Mouse (Mus musculus) neural tube, embryonic 11.5 days (tissue): ENCODE data around the gene Pla2g10. TPM values are rescaled to one million over a fixed set of nuclear protein-coding genes. Genes with fewer than 3 reads are reported as not detected.
A peak's percentile ranks its signal among the peaks of the same experiment; 100 is the strongest.
"Not testable (repeated sequence)": the region's sequence is repeated elsewhere in the genome, so short reads cannot be mapped to it uniquely, and the experiment has no call there.

ENCODE experiments used
- ATAC-seq: fragments of 200-750 bp; cut with Nextera tagmentation; 2 replicates; pipeline ENCODE4 v1.8.0; 2017; ENCODE audit warnings: moderate number of reproducible peaks, mild to moderate bottlenecking, moderate TSS enrichment, moderate library complexity; ENCODE audit not compliant: insufficient read depth, low FRiP score, low TSS enrichment
- DNase-seq: peaks from one replicate; pipeline ENCODE4 v3.0.0-alpha.2; 2015; ENCODE audit warnings: low spot score
- H3K27ac ChIP-seq: fragments of 300-500 bp; sonication (generic); 2 replicates; pipeline ENCODE4 v1.5.1; 2014; ENCODE audit warnings: low read depth, mild to moderate bottlenecking, low read length
- H3K27me3 ChIP-seq: fragments of 300-500 bp; sonication (generic); 2 replicates; pipeline ENCODE4 v1.6.1; 2014; ENCODE audit warnings: mild to moderate bottlenecking, low read length, mixed read lengths; ENCODE audit not compliant: control insufficient read depth, insufficient read depth
- H3K36me3 ChIP-seq: fragments of 300-500 bp; sonication (generic); 2 replicates; pipeline ENCODE4 v1.6.1; 2014; ENCODE audit warnings: mild to moderate bottlenecking, low read length, moderate library complexity, mixed read lengths; ENCODE audit not compliant: control insufficient read depth, insufficient read depth
- H3K4me1 ChIP-seq: fragments of 300-500 bp; sonication (generic); 2 replicates; pipeline ENCODE4 v1.6.1; 2014; ENCODE audit warnings: low read length, mixed read lengths; ENCODE audit not compliant: control insufficient read depth, insufficient read depth
- H3K4me2 ChIP-seq: fragments of 300-500 bp; sonication (generic); 2 replicates; pipeline ENCODE4 v1.6.1; 2014; ENCODE audit warnings: low read depth, mild to moderate bottlenecking, moderate library complexity
- H3K4me3 ChIP-seq: fragments of 300-500 bp; sonication (generic); 2 replicates; pipeline ENCODE4 v1.5.1; 2014; ENCODE audit warnings: low read depth, low read length
- H3K9ac ChIP-seq: fragments of 300-500 bp; sonication (generic); 2 replicates; pipeline ENCODE4 v1.6.1; 2014; ENCODE audit warnings: mild to moderate bottlenecking, low read length
- H3K9me3 ChIP-seq: fragments of 300-500 bp; sonication (generic); 2 replicates; pipeline ENCODE4 v1.6.1; 2016; ENCODE audit warnings: low read length; ENCODE audit not compliant: control insufficient read depth
- WGBS: fragments of 180-500 bp; shearing (Covaris S2); extraction: QIAGEN DNeasy Blood & Tissue Kit; methylation state at CpG from one replicate; pipeline ENCODE4 v1.1.7; 2014; 5-methylcytosine and 5-hydroxymethylcytosine counted together
- polyA plus RNA-seq: library from polyadenylated mRNA; unstranded; fragments of >200 nt; fragmentation: Nextera tagmentation; extraction: Ambion mirVana; gene quantifications from 2 replicates; pipeline ENCODE4 v1.2.1, GENCODE M21; 2014

Pla2g10 gene
- polyA plus RNA-seq, 1 experiment from 2014 or later, result not detected

DNA sequence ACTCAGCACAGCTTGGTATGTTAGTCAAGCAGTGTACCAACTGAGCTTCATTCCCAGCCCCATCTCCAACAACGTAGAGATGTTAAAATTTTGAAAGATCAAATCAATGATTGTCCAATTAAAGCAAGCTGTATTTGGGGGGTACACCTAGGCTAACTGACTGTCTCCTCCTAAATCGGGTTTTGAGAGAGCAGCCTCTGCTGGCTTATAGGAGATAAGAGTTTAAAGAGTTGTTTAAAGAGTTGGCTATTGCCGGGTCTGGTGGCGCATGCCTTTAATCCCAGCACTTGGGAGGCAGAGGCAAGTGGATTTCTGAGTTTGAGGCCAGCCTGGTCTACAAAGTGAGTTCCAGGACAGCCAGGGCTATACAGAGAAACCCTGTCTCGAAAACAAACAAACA, 59.9 kb downstream of the Pla2g10 start:
- not testable (repeated sequence) for H3K4me1 ChIP-seq, H3K27me3 ChIP-seq, DNase-seq, H3K9me3 ChIP-seq, H3K9ac ChIP-seq, H3K36me3 ChIP-seq, H3K27ac ChIP-seq, H3K4me2 ChIP-seq, ATAC-seq, H3K4me3 ChIP-seq
- WGBS, result 80% methylated on average over 5 of the region's 5 CpGs

DNA sequence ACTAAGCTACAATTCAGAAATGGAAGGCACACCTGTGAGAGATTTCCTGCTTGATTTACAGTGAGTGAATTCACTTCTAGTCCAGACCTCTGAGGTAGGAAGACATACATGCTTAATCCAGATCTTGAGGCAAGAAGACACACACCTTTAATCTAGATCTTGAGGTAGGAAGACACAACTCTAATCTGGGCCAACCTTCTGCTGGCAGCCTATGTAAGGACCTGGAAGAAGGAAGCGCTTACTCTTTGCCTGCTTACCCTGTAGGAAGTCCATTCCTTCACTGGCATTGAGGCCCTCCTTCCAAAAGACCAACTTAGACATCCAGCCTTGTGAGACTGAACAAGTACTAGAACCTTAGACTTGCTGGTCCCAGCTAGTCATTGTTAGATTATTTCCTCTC, 61.5 kb downstream of the Pla2g10 start:
- peaks cover 5% of the 10 kb centered on the region for H3K4me1 ChIP-seq
- no peak overlapping the region for H3K4me3 ChIP-seq
- no peak overlapping the region for H3K9ac ChIP-seq
- WGBS, result 94% methylated on average over 1 of the region's 1 CpGs
- no peak overlapping the region for H3K4me2 ChIP-seq
- DNase-seq, result no peak
- no peaks in the 10 kb centered on the region for H3K27me3 ChIP-seq
- no peaks in the 10 kb centered on the region for H3K9me3 ChIP-seq
- H3K27ac ChIP-seq, result no peak overlapping the region
- no peaks in the 10 kb centered on the region for H3K36me3 ChIP-seq
- no peak for ATAC-seq

DNA sequence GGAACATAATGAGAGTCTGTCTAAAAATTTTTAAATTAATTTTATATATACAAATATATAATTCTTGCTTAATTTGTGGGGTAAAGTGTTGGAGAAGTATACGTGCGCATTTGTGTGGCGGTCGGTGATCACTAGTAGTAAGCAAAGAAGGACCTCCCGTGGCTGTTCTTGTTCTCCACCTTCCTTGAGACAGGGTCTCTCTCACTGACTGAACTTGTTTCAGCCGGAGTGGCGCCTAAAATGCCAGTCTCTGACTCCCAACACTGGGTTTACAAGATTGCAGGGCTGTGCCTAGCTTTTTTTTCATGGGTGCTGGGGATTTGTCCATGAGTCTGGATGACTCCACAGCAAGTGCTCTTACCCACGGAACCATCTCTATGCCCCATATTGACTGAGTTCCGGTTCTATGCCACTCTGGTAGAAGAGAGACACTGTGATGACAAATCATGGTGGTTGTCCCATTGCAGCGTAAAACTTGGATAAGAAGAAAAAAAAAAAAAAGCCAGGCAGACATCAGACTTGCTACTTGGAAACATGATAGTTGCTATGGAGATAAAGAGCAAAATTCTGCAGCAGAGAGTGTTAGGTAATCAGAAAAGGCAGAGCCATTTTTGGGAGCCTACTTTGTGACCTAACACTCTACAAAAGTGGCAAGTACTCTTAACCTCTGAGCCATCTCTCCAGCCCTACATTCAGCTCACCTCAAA, 62.2 kb downstream of the Pla2g10 start:
- no peak for ATAC-seq
- 83% methylated on average over 10 of the region's 10 CpGs for WGBS
- H3K27me3 ChIP-seq, result no peaks in the 10 kb centered on the region
- H3K36me3 ChIP-seq, result no peaks in the 10 kb centered on the region
- H3K4me2 ChIP-seq, result peak overlapping the region; percentile 81
- no peak for DNase-seq
- H3K27ac ChIP-seq, result no peak overlapping the region
- H3K9ac ChIP-seq, result no peak overlapping the region; the same call in 1 of the 2 replicates
- H3K9me3 ChIP-seq, result no peaks in the 10 kb centered on the region
- H3K4me3 ChIP-seq, result no peak overlapping the region; the same call in 1 of the 2 replicates
- H3K4me1 ChIP-seq, result peaks cover 5% of the 10 kb centered on the region

DNA sequence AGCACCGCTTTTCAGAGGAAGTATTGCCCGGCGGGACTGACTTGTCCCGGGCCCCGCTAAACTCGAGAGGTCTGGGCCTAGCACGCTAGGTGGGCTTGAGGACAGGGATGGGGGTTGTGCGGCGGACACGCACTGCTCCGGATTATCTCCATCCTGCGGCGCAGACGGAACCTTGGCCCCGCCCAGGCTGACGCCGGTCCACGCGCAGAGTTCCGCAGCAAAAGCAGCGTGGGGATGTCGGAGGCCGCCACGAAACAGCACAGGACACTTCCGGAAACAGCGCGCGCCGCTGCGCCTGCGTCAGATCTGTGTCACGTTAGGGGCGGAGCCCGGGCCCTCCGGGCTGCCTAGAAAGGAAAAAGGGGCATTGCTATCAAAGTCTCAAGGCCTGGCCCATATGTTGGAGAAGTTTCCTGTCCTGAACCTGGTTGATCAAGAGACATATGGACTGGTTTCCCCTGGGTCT, 62.9 kb downstream of the Pla2g10 start, which contains the start of gene Parn:
Gene Parn (minus strand): TSS at position 293 of the 466 bp plus-strand sequence.
- Histone ChIP-seq H3K4me2 (peak within 1 kb of the TSS; percentile 81), H3K27ac (peak within 1 kb of the TSS; percentile 20; the same call in 1 of the 2 replicates), H3K4me1 (peaks cover 3% of the 10 kb centered on the region), H3K36me3 (peaks cover 2% of the 10 kb centered on the region; the same call in 1 of the 2 replicates), H3K9ac (peak within 1 kb of the TSS; percentile 80), H3K9me3 (no peaks in the 10 kb centered on the region), H3K27me3 (no peaks in the 10 kb centered on the region), H3K4me3 (peak within 1 kb of the TSS; percentile 74)
- WGBS, result 0% methylated on average over 35 of the region's 35 CpGs
- DNase-seq (peak; percentile 92), ATAC-seq (peak; percentile 84)

Other genes starting within 250 kb of the Pla2g10 start
- gene Parn, start 62.8 kb downstream of the Pla2g10 start, polyA plus RNA-seq, result 40.2 and 41.3 TPM in 2 replicates
- 43.2 and 44.5 TPM in 2 replicates for gene Bfar, start 59.1 kb downstream of the Pla2g10 start, polyA plus RNA-seq
- 11.4 and 12.4 TPM in 2 replicates for gene 3110001I22Rik, start 59.1 kb downstream of the Pla2g10 start, polyA plus RNA-seq
- 119 and 124 TPM in 2 replicates for gene Rrn3, start 49.7 kb upstream of the Pla2g10 start, polyA plus RNA-seq
- 152 and 162 TPM in 2 replicates for gene Ntan1, start 87.9 kb upstream of the Pla2g10 start, polyA plus RNA-seq
- gene Pdxdc1, start 172.1 kb upstream of the Pla2g10 start, polyA plus RNA-seq, result 79.4 TPM in 2 replicates
- gene Mpv17l, start 172.2 kb upstream of the Pla2g10 start, polyA plus RNA-seq, result 5.1 and 5.3 TPM in 2 replicates